Mouse (Mus musculus) right cerebral cortex, adult 18-20 months (tissue): ENCODE results near the gene Slc34a2.

ENCODE experiments used
- DNase-seq: peaks from one replicate; pipeline ENCODE4 v3.0.0; 2022; ENCODE audit warnings: mixed read lengths

Gene Slc34a2

DNA sequence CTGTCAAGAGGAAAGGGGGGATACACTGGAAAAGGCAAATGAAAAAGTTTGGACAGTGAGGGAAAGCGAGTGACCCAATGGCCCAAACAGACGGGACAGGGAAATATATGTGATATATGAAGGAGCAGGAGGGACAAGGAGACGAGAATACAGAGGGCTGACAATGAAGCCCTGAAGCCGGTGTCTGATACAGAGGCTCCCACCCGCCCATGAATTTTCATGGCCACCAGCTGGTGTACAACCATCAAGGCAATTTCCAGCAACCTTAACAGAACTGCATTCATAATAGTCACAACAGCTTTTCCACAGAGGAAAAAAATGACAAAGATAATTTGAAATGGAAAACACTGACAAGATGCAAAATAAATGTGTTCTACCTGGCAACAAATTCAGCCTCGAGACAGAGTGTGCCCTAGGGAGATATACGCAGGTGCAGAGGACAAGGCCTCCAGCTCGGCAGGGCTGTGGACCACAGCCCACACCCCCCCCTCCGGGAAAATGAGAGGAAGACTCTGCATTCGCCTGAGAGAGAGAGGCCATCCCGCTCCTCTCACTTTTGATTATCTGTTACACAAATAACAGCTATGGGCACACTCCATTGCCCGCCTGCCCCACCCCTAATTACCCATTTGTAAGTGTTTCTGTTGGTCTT is 76.9 kb downstream of the Slc34a2 start:
- DNase-seq = no peak

DNA sequence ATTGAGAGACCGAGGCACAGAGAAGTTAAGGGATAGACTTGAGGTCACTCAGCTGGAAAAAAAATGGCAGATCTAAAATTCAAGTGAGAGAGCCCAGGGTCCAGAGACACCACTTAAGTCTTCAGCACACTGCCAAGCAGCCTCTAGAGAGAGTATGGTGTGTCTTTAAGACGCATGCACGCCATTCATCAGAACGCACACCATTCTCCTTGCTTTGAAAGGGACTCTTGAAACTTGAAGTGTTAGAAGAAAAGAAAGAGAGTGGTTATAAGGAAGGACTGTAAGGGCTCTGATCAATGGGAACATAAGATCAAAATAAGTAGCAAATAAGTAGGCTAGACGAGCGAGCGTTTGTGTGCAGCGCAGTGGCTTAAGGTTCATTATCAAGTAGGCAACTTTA is 80.3 kb downstream of the Slc34a2 start:
- no peak for DNase-seq

DNA sequence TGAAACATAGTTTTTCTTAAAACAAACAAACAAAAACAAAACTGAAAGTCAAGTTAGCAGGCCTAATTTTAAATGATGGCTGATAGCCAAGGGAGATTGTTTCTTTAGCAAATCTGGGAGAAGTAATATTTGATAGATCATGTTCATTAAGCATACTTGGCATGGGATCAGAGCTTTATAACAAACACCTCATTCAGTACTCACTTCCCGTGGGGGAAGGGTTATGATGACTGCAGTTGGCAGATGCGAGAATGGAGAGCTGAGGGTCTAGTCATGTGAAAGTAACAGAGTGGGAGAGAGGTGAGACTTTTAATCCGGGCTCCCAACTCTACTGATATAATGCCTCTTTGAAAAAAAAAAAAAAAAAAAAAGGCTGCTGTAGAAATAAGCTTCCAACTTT is 81.8 kb downstream of the Slc34a2 start:
- no peak for DNase-seq
